Mouse (Mus musculus) megakaryocyte, embryonic 14.5 days (primary cell): ENCODE data around the gene Hoxa9. TPM values are rescaled to one million over a fixed set of nuclear protein-coding genes. Genes with fewer than 3 reads are reported as not detected.

ENCODE experiments used
- H3K27me3 ChIP-seq: replicated peaks from 2 replicates; pipeline ENCODE3; 2012; ENCODE audit warnings: inconsistent platforms
- H3K36me3 ChIP-seq: replicated peaks from 2 replicates; pipeline ENCODE3; 2012; ENCODE audit warnings: low read length, inconsistent platforms, mixed read lengths
- H3K4me1 ChIP-seq: 2 replicates; pipeline ENCODE4 v1.6.1; 2012; ENCODE audit warnings: inconsistent platforms
- H3K4me3 ChIP-seq: replicated peaks from 2 replicates; pipeline ENCODE3; 2012; ENCODE audit warnings: moderate library complexity, mild to moderate bottlenecking, inconsistent platforms
- H3K9me3 ChIP-seq: 2 replicates; pipeline ENCODE4 v1.6.1; 2012; ENCODE audit warnings: inconsistent platforms
- FLI1 ChIP-seq: IDR thresholded peaks from 2 replicates; pipeline ENCODE4 v1.6.1; 2012; ENCODE audit warnings: low read length, inconsistent platforms, mixed read lengths
- GATA1 ChIP-seq: IDR thresholded peaks from 3 replicates; pipeline ENCODE4 v1.6.1; 2012; ENCODE audit warnings: mixed read lengths, low read length, inconsistent platforms, borderline replicate concordance
- polyA plus RNA-seq: library from polyadenylated mRNA; stranded (reverse); fragments of >175 nt; gene quantifications from 2 replicates; pipeline ENCODE4 v1.2.3, GENCODE M21; 2012; ENCODE audit warnings: low replicate concordance; ENCODE audit not compliant: insufficient read depth

Hoxa9 gene
- polyA plus RNA-seq, 1 experiment: 3.8 TPM

DNA sequence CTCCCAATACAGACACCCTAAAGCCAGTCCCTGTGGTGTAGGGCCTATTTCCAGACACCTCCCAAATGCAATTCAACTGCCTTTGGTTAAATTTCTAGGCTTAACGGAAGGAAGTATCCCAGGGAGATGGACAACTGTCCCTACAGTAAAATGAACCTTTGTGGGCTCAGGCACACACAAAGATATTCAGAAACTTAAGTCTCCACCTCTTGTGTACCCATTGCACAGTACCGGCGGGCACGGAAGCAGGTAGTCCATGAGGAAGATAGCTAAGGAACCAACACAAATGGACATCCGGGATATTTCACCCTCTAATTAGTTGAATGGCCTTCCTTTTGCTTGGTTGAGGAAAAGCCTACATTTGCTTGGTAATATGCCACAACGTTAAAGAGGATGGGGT, 54.5 kb downstream of the Hoxa9 start:
- Histone ChIP-seq H3K4me1 (no peaks in the 10 kb centered on the region), H3K9me3 (peaks cover 29% of the 10 kb centered on the region), H3K27me3 (peaks cover 52% of the 10 kb centered on the region), H3K4me3 (no peak overlapping the region), H3K36me3 (no peaks in the 10 kb centered on the region)
- TF ChIP-seq GATA1: no peak
- TF ChIP-seq FLI1: no peak

DNA sequence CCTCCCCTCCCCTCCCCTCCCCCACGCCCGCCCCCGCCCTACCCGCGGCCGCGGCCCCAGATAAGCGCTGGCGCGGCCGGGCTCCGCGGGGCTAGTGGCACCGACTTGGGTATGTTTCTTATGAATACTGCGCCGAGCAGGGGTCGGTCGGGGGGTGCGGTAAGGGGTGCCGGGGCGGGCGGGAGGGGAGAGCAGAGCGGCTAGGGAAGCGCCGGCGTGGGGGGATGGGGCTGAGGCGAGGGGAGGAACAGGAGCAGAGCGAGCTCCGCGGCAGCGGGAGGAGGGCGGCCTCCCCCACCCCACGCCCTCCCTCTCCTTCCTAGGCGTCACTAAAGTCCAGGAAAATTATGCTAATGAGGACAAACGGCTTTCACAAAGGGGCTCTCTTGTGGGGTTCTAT, 55.0 kb downstream of the Hoxa9 start:
- peaks cover 29% of the 10 kb centered on the region for H3K9me3 ChIP-seq
- no peak for TF ChIP-seq GATA1
- TF ChIP-seq FLI1: no peak
- peaks cover 1% of the 10 kb centered on the region; the same call in 1 of the 2 replicates for H3K4me1 ChIP-seq
- no peak overlapping the region for H3K4me3 ChIP-seq
- H3K27me3 ChIP-seq: peaks cover 53% of the 10 kb centered on the region
- no peaks in the 10 kb centered on the region for H3K36me3 ChIP-seq

DNA sequence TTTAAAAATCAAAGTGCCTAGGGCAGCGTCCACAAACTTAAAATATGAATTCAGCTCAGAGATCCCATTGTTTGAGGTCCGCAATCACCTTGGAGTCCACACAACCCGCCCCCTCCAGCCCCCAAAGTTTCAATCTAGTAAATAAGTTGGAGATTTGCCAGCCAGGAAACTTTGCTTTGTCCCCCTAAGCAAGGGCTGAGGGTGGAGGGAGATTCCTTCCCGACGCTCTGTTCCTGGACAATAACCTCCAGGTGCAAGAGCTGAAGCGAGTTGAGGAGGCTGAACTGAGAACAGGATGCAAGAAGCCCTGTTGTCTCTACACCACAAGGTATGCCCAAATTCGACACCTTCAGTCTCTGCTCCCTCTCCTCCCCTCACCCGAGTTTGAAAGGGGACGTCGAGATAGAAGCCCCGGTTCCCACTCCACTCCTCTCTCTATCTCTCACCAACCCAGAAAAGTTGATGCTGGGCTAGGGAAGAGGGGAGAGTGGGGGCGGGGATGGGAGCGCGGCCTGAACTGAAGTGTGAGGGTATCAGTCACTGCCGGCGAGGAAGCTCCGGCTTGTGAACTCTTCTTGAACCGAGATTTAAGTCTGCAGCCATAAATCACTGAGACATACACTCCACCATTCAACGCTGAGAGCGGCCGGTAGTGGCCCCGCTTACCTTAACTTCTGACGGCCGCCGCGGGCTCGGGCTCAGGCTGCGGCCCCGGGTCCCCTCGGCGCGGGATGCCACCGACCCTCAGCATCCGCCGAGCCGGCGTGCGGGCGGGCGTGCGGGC, 55.7 kb downstream of the Hoxa9 start:
- Histone ChIP-seq H3K4me3 (no peak overlapping the region), H3K4me1 (peaks cover 5% of the 10 kb centered on the region; the same call in 1 of the 2 replicates), H3K36me3 (no peaks in the 10 kb centered on the region), H3K27me3 (peaks cover 55% of the 10 kb centered on the region), H3K9me3 (peaks cover 29% of the 10 kb centered on the region)
- TF ChIP-seq GATA1: no peak
- TF ChIP-seq FLI1: no peak

DNA sequence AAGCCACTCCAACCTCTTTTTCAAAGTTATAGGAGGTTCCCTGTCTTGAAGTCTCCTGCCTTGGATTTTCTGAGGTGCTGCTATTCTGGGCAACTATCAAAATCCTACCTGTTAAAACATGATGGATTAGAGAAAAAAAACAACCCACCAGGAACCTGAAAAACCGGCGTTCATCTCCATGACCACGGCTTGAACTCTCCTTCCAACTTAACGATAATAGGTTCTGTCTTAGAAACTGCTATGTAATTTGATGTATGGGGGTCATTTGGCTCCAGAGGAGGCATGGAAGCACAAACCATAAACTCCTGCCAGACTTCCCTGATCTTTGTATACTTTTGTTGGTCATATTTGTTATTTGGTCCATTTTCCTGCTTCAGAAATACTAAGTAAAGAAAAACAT, 57.2 kb downstream of the Hoxa9 start:
- H3K9me3 ChIP-seq: peaks cover 30% of the 10 kb centered on the region
- no peaks in the 10 kb centered on the region for H3K36me3 ChIP-seq
- no peak overlapping the region for H3K4me3 ChIP-seq
- no peak for TF ChIP-seq FLI1
- TF ChIP-seq GATA1: no peak
- H3K4me1 ChIP-seq: peaks cover 5% of the 10 kb centered on the region; the same call in 1 of the 2 replicates
- peaks cover 47% of the 10 kb centered on the region for H3K27me3 ChIP-seq

Other genes with a start within 250 kb of the Hoxa9 start
- gene Skap2, start 218.5 kb downstream of the Hoxa9 start, polyA plus RNA-seq: 4.2 and 23.0 TPM in 2 replicates
- gene Hoxa1, start 72.8 kb downstream of the Hoxa9 start, polyA plus RNA-seq: 0.09 TPM in 1 of 2 replicates, not detected in the other
- gene Hoxa2, start 66.3 kb downstream of the Hoxa9 start, polyA plus RNA-seq: not detected in 2 replicates
- gene 5730596B20Rik, start 53.6 kb downstream of the Hoxa9 start, polyA plus RNA-seq: not detected in 2 replicates
- 0.44 TPM in 1 of 2 replicates, not detected in the other for gene Hoxa4, start 39.3 kb downstream of the Hoxa9 start, polyA plus RNA-seq
- gene Hoxa5, start 26.5 kb downstream of the Hoxa9 start, polyA plus RNA-seq: 0.46 TPM in 1 of 2 replicates, not detected in the other
- gene Hoxa6, start 22.4 kb downstream of the Hoxa9 start, polyA plus RNA-seq: not detected in 2 replicates
- 0.21 TPM in 1 of 2 replicates, not detected in the other for gene Hoxa3, start 17.8 kb downstream of the Hoxa9 start, polyA plus RNA-seq
- not detected in 2 replicates for gene Gm28308, start 17.8 kb downstream of the Hoxa9 start, polyA plus RNA-seq
- 2.8 and 3.2 TPM in 2 replicates for gene Hoxa7, start 9.2 kb downstream of the Hoxa9 start, polyA plus RNA-seq
- gene Hoxa10, start 9.8 kb upstream of the Hoxa9 start, polyA plus RNA-seq: 0.10 TPM in 1 of 2 replicates, not detected in the other
- gene Hoxa11, start 14.7 kb upstream of the Hoxa9 start, polyA plus RNA-seq: not detected in 2 replicates
- not detected in 2 replicates for gene Hoxa13, start 29.8 kb upstream of the Hoxa9 start, polyA plus RNA-seq
- not detected in 2 replicates for gene Evx1, start 82.4 kb upstream of the Hoxa9 start, polyA plus RNA-seq